Mouse (Mus musculus) embryonic facial prominence, embryonic 14.5 days (tissue): Measurements from ENCODE around the gene Maz. TPM values are rescaled to one million over a fixed set of nuclear protein-coding genes. Genes with fewer than 3 reads are reported as not detected.

Source experiments
- ATAC-seq: fragments of 200-750 bp; cut with Nextera tagmentation; 2 replicates; pipeline ENCODE4 v1.8.0; 2017; ENCODE audit warnings: low read depth, moderate number of reproducible peaks, moderate TSS enrichment
- DNase-seq: peaks from one replicate; pipeline ENCODE4 v3.0.0-alpha.2; 2015; ENCODE audit warnings: low spot score
- H3K27ac ChIP-seq: fragments of 300-500 bp; sonication (generic); replicated peaks from 2 replicates; pipeline ENCODE4 v1.5.1; 2014; ENCODE audit warnings: low read depth, mild to moderate bottlenecking, low read length, moderate library complexity
- H3K27me3 ChIP-seq: fragments of 300-500 bp; sonication (generic); replicated peaks from 2 replicates; pipeline ENCODE4 v1.6.1; 2014; ENCODE audit warnings: low read length; ENCODE audit not compliant: control insufficient read depth, insufficient read depth
- H3K36me3 ChIP-seq: fragments of 300-500 bp; sonication (generic); 2 replicates; pipeline ENCODE4 v1.6.1; 2014; ENCODE audit warnings: low read length, mixed read lengths; ENCODE audit not compliant: control insufficient read depth, insufficient read depth
- H3K4me1 ChIP-seq: fragments of 300-500 bp; sonication (generic); 2 replicates; pipeline ENCODE4 v1.6.1; 2014; ENCODE audit warnings: antibody characterized with exemption, low read length; ENCODE audit not compliant: control insufficient read depth, insufficient read depth
- H3K4me2 ChIP-seq: fragments of 300-500 bp; sonication (generic); 2 replicates; pipeline ENCODE4 v1.6.1; 2014; ENCODE audit warnings: low read depth, mild to moderate bottlenecking, low read length, moderate library complexity, mixed read lengths
- H3K4me3 ChIP-seq: fragments of 300-500 bp; sonication (generic); 2 replicates; pipeline ENCODE4 v1.5.1; 2014; ENCODE audit warnings: low read depth, mild to moderate bottlenecking, low read length
- H3K9ac ChIP-seq: fragments of 300-500 bp; sonication (generic); 2 replicates; pipeline ENCODE4 v1.6.1; 2014; ENCODE audit warnings: low read depth, mild to moderate bottlenecking, low read length, moderate library complexity, mixed read lengths
- H3K9me3 ChIP-seq: fragments of 300-500 bp; sonication (generic); 2 replicates; pipeline ENCODE4 v1.6.1; 2016; ENCODE audit warnings: low read length; ENCODE audit not compliant: control insufficient read depth
- WGBS: fragments of 180-500 bp; shearing (Covaris S2); extraction: QIAGEN DNeasy Blood & Tissue Kit; methylation state at CpG from one replicate; pipeline ENCODE4 v1.1.7; 2014; 5-methylcytosine and 5-hydroxymethylcytosine counted together
- polyA plus RNA-seq: library from polyadenylated mRNA; unstranded; fragments of >200 nt; fragmentation: Nextera tagmentation; extraction: Ambion mirVana; gene quantifications from 2 replicates; pipeline ENCODE4 v1.2.1, GENCODE M21; 2014

Gene Maz
- polyA plus RNA-seq, 1 experiment from 2014 or later: 57.3 TPM

GRCm38 (mm10) chr7:127004122-127004875 is 22.5 kb downstream of the Maz start:
- Histone ChIP-seq H3K4me1 (no peaks in the 10 kb centered on the region), H3K27ac (no peak overlapping the region), H3K27me3 (no peaks in the 10 kb centered on the region), H3K9me3 (no peaks in the 10 kb centered on the region), H3K9ac (no peak overlapping the region), H3K36me3 (no peaks in the 10 kb centered on the region), H3K4me2 (no peak overlapping the region), H3K4me3 (no peak overlapping the region)
- ATAC-seq (no peak), DNase-seq (no peak)
- WGBS: 72% methylated on average over 4 of the region's 4 CpGs

GRCm38 (mm10) chr7:127003620-127004019 is 23.2 kb downstream of the Maz start:
- 85% methylated on average over 5 of the region's 5 CpGs for WGBS
- H3K27ac ChIP-seq: no peak overlapping the region
- H3K9ac ChIP-seq: no peak overlapping the region
- DNase-seq (no peak), ATAC-seq (no peak)
- no peaks in the 10 kb centered on the region for H3K9me3 ChIP-seq
- no peaks in the 10 kb centered on the region for H3K27me3 ChIP-seq
- no peaks in the 10 kb centered on the region for H3K36me3 ChIP-seq
- H3K4me1 ChIP-seq: no peaks in the 10 kb centered on the region
- H3K4me2 ChIP-seq: no peak overlapping the region
- no peak overlapping the region for H3K4me3 ChIP-seq

GRCm38 (mm10) chr7:126999568-126999967 is 27.3 kb downstream of the Maz start:
- Histone ChIP-seq H3K36me3 (no peaks in the 10 kb centered on the region), H3K9me3 (0 out of 2 replicates have a peak, but pooled peaks cover 5% of the 10 kb centered on the region), H3K4me1 (no peaks in the 10 kb centered on the region), H3K27me3 (no peaks in the 10 kb centered on the region), H3K4me2 (no peak overlapping the region), H3K9ac (no peak overlapping the region), H3K27ac (no peak overlapping the region), H3K4me3 (no peak overlapping the region)
- ATAC-seq: no peak
- no peak for DNase-seq
- 77% methylated on average over 10 of the region's 10 CpGs for WGBS

- Histone ChIP-seq H3K27ac (no peak overlapping the region), H3K4me2 (no peak overlapping the region), H3K36me3 (no peaks in the 10 kb centered on the region), H3K4me3 (no peak overlapping the region), H3K4me1 (no peaks in the 10 kb centered on the region), H3K27me3 (no peaks in the 10 kb centered on the region), H3K9ac (no peak overlapping the region), H3K9me3 (0 out of 2 replicates have a peak, but pooled peaks cover 5% of the 10 kb centered on the region)
- no peak for DNase-seq
- ATAC-seq: no peak
- 78% methylated on average over 4 of the region's 4 CpGs for WGBS
Measured at GRCm38 (mm10) chr7:126996449-126996848, 30.4 kb downstream of the Maz start.

GRCm38 (mm10) chr7:126988816-126989215 is 38.0 kb downstream of the Maz start:
- H3K36me3 ChIP-seq: no peaks in the 10 kb centered on the region
- no peaks in the 10 kb centered on the region for H3K27me3 ChIP-seq
- no peak for DNase-seq
- H3K9me3 ChIP-seq: no peaks in the 10 kb centered on the region
- H3K9ac ChIP-seq: no peak overlapping the region
- H3K4me3 ChIP-seq: no peak overlapping the region
- WGBS: 60% methylated on average over 8 of the region's 8 CpGs
- no peak for ATAC-seq
- no peak overlapping the region for H3K27ac ChIP-seq
- no peaks in the 10 kb centered on the region for H3K4me1 ChIP-seq
- H3K4me2 ChIP-seq: no peak overlapping the region

- Histone ChIP-seq H3K36me3 (no peaks in the 10 kb centered on the region), H3K9me3 (no peaks in the 10 kb centered on the region), H3K27ac (no peak overlapping the region), H3K9ac (no peak overlapping the region), H3K4me2 (no peak overlapping the region), H3K4me3 (no peak overlapping the region), H3K4me1 (no peaks in the 10 kb centered on the region), H3K27me3 (no peaks in the 10 kb centered on the region)
- 34% methylated on average over 9 of the region's 9 CpGs for WGBS
- DNase-seq: peak; percentile 35
- peak; percentile 64; the same call in 1 of the 2 replicates for ATAC-seq
Measured at GRCm38 (mm10) chr7:126986319-126986718, 40.5 kb downstream of the Maz start.

GRCm38 (mm10) chr7:126984667-126985444 is 42.0 kb downstream of the Maz start:
- Histone ChIP-seq H3K9me3 (no peaks in the 10 kb centered on the region), H3K27me3 (no peaks in the 10 kb centered on the region), H3K4me1 (no peaks in the 10 kb centered on the region), H3K36me3 (peaks cover 10% of the 10 kb centered on the region), H3K4me2 (no peak overlapping the region), H3K4me3 (no peak overlapping the region), H3K27ac (no peak overlapping the region), H3K9ac (no peak overlapping the region)
- ATAC-seq: peak; percentile 38; the same call in 1 of the 2 replicates
- peak; percentile 23 for DNase-seq
- 64% methylated on average over 10 of the region's 10 CpGs for whole genome bisulfite sequencing

- DNase-seq (no peak), ATAC-seq (no peak)
- H3K4me2 ChIP-seq: no peak overlapping the region
- H3K9me3 ChIP-seq: no peaks in the 10 kb centered on the region
- H3K27me3 ChIP-seq: no peaks in the 10 kb centered on the region
- H3K4me3 ChIP-seq: no peak overlapping the region
- H3K9ac ChIP-seq: no peak overlapping the region
- H3K27ac ChIP-seq: no peak overlapping the region
- no peaks in the 10 kb centered on the region for H3K4me1 ChIP-seq
- H3K36me3 ChIP-seq: peaks cover 27% of the 10 kb centered on the region
- WGBS: 77% methylated on average over 7 of the region's 7 CpGs
Measured at GRCm38 (mm10) chr7:126983113-126983512, 43.7 kb downstream of the Maz start.
